ENCODE assay signal across 22 mouse cellular contexts in genomic region chr6:143404521-143404920, GRCm38 (mm10).
A peak's percentile ranks its signal among the peaks of the same experiment; 100 is the strongest.
DNase-seq lines count a peak whose midpoint lies in the region; ATAC-seq and TF ChIP-seq lines count a peak whose summit lies in the region.
"Had no signal": no experiment of that assay in that cellular context is flagged by ENCODE, and none has a peak within 500 bp of the region (broad histone marks: within the 10 kb centered on the region; RNA-seq: fewer than 3 reads in every experiment).

No protein-coding gene starts in this region.

- no peaks in the 10 kb centered on the region for H3K9me3 ChIP-seq in forebrain, postnatal 0 days (ENCODE audit: low read length)
- no peaks in the 10 kb centered on the region; the same call in 1 of the 2 replicates for H3K9me3 ChIP-seq in forebrain, embryonic 13.5 days (replicated peaks)
- H3K9me3 ChIP-seq in hindbrain, postnatal 0 days (ENCODE audit: low read length): no peaks in the 10 kb centered on the region
- no peaks in the 10 kb centered on the region for H3K9me3 ChIP-seq in hindbrain, embryonic 11.5 days (ENCODE audit: control insufficient read depth, low read length)
- H3K9me3 ChIP-seq: embryonic facial prominence, embryonic 12.5 days; hindbrain, embryonic 10.5 days; intestine, embryonic 15.5 days had no signal

- H3K4me1 ChIP-seq in forebrain, postnatal 0 days (ENCODE audit: insufficient read depth): no peaks in the 10 kb centered on the region
- H3K4me1 ChIP-seq in forebrain, embryonic 13.5 days: peaks cover 20% of the 10 kb centered on the region
- no peaks in the 10 kb centered on the region for H3K4me1 ChIP-seq in hindbrain, postnatal 0 days (ENCODE audit: insufficient read depth, low read length)
- H3K4me1 ChIP-seq in hindbrain, embryonic 11.5 days (replicated peaks; ENCODE audit: control insufficient read depth, insufficient read depth, low read length): no peaks in the 10 kb centered on the region
- H3K4me1 ChIP-seq: embryonic facial prominence, embryonic 12.5 days; intestine, embryonic 15.5 days had no signal

- H3K27me3 ChIP-seq in forebrain, postnatal 0 days (ENCODE audit: insufficient read depth, low read length): peaks cover 3% of the 10 kb centered on the region; the same call in 1 of the 2 replicates
- H3K27me3 ChIP-seq in forebrain, embryonic 13.5 days: no peaks in the 10 kb centered on the region; the same call in 1 of the 2 replicates
- no peaks in the 10 kb centered on the region for H3K27me3 ChIP-seq in hindbrain, postnatal 0 days (ENCODE audit: insufficient read depth, low read length)
- H3K27me3 ChIP-seq in hindbrain, embryonic 11.5 days (ENCODE audit: control insufficient read depth, insufficient read depth, low read length): no peaks in the 10 kb centered on the region
- H3K27me3 ChIP-seq: embryonic facial prominence, embryonic 12.5 days; intestine, embryonic 15.5 days had no signal

- H3K4me2 ChIP-seq in forebrain, postnatal 0 days (ENCODE audit: low read depth): no peak overlapping the region
- H3K4me2 ChIP-seq in forebrain, embryonic 13.5 days: no peak overlapping the region
- H3K4me2 ChIP-seq in hindbrain, postnatal 0 days (ENCODE audit: low read depth, low read length): no peak overlapping the region
- no peak overlapping the region for H3K4me2 ChIP-seq in hindbrain, embryonic 11.5 days (replicated peaks; ENCODE audit: low read depth, low read length)
- H3K4me2 ChIP-seq: embryonic facial prominence, embryonic 12.5 days; heart, embryonic 11.5 days; intestine, embryonic 15.5 days had no signal

- TF ChIP-seq POLR2A in brain, embryonic 14.5 days (IDR thresholded peaks at IDR 0.05; ENCODE audit: borderline replicate concordance, extremely low read depth, insufficient read depth, insufficient read length, poor library complexity, severe bottlenecking): no peak

- WGBS in forebrain, postnatal 0 days: 67% methylated on average over 4 of the region's 4 CpGs
- 50% methylated on average over 4 of the region's 4 CpGs for WGBS in forebrain, embryonic 13.5 days
- 46% methylated on average over 4 of the region's 4 CpGs for WGBS in hindbrain, postnatal 0 days
- WGBS in hindbrain, embryonic 11.5 days: 82% methylated on average over 4 of the region's 4 CpGs

- peak; percentile 16; the same call in 1 of the 2 replicates for ATAC-seq in forebrain, postnatal 0 days
- ATAC-seq in forebrain, embryonic 13.5 days: no peak
- ATAC-seq in hindbrain, postnatal 0 days: peak; percentile 85
- ATAC-seq in hindbrain, embryonic 11.5 days (ENCODE audit: low FRiP score): no peak
- ATAC-seq: CD4-positive, CD25-positive, alpha-beta regulatory T cell, adult 4 months; intestine, embryonic 15.5 days had no signal

- H3K27ac ChIP-seq in forebrain, postnatal 0 days (ENCODE audit: low read depth, low read length): no peak overlapping the region
- no peak overlapping the region for H3K27ac ChIP-seq in forebrain, embryonic 13.5 days
- no peak overlapping the region for H3K27ac ChIP-seq in hindbrain, postnatal 0 days
- H3K27ac ChIP-seq in hindbrain, embryonic 11.5 days (ENCODE audit: low read depth, low read length): no peak overlapping the region
- H3K27ac ChIP-seq: embryonic facial prominence, embryonic 12.5 days; gastrocnemius, adult 2 months; hindbrain, embryonic 10.5 days; intestine, embryonic 15.5 days had no signal

- no peak overlapping the region for H3K4me3 ChIP-seq in forebrain, postnatal 0 days (ENCODE audit: low read depth, low read length)
- H3K4me3 ChIP-seq in forebrain, embryonic 13.5 days: no peak overlapping the region
- no peak overlapping the region for H3K4me3 ChIP-seq in hindbrain, postnatal 0 days (ENCODE audit: low read length)
- no peak overlapping the region for H3K4me3 ChIP-seq in hindbrain, embryonic 11.5 days (ENCODE audit: low read depth, low read length)
- H3K4me3 ChIP-seq: embryonic facial prominence, embryonic 12.5 days; gastrocnemius, adult 2 months; hindbrain, embryonic 10.5 days; intestine, embryonic 15.5 days had no signal

- no peak for TF ChIP-seq CTCF in forebrain, postnatal 0 days (IDR thresholded peaks at IDR 0.05; ENCODE audit: low read depth)
- no peak for TF ChIP-seq CTCF in hindbrain, postnatal 0 days (IDR thresholded peaks at IDR 0.05; ENCODE audit: low read depth)
- no peak for TF ChIP-seq CTCF in brain, embryonic 14.5 days (IDR thresholded peaks at IDR 0.05; ENCODE audit: borderline replicate concordance, extremely low read depth, insufficient read depth, insufficient read length)

- peak; percentile 48 to 65 for DNase-seq in cerebellum, postnatal 10 days
- no peak for DNase-seq in cerebellum, postnatal 25 days
- DNase-seq in forebrain, postnatal 0 days: no peak
- peak; percentile 76 for DNase-seq in hindbrain, postnatal 0 days (ENCODE audit: low spot score)
- DNase-seq in hindbrain, embryonic 11.5 days (ENCODE audit: low spot score): no peak
- peak; percentile 68 for DNase-seq in brain, embryonic 14.5 days (ENCODE audit: low read depth)
- DNase-seq in yolk sac, embryonic 10.5 days (ENCODE audit: low spot score): no peak
- DNase-seq: adrenal gland, adult 8-10 months; adrenal gland, postnatal 36 days; B cell, adult 2 months; cerebellum, adult 11 months; cerebellum, adult 8-10 months; gastrocnemius, adult 2 months; gastrocnemius, postnatal 25 days; kidney, adult 18-20 months had no signal

- H3K9ac ChIP-seq in forebrain, postnatal 0 days: no peak overlapping the region
- H3K9ac ChIP-seq in forebrain, embryonic 13.5 days: no peak overlapping the region
- H3K9ac ChIP-seq in hindbrain, postnatal 0 days (replicated peaks; ENCODE audit: low read length): no peak overlapping the region
- H3K9ac ChIP-seq in hindbrain, embryonic 11.5 days (ENCODE audit: low read depth, low read length): no peak overlapping the region
- H3K9ac ChIP-seq: embryonic facial prominence, embryonic 12.5 days; intestine, embryonic 15.5 days had no signal

- no peaks in the 10 kb centered on the region for H3K36me3 ChIP-seq in forebrain, postnatal 0 days (ENCODE audit: insufficient read depth)
- H3K36me3 ChIP-seq in forebrain, embryonic 13.5 days (ENCODE audit: poor library complexity, severe bottlenecking): no peaks in the 10 kb centered on the region
- no peaks in the 10 kb centered on the region for H3K36me3 ChIP-seq in hindbrain, postnatal 0 days (ENCODE audit: insufficient read depth, low read length)
- H3K36me3 ChIP-seq in hindbrain, embryonic 11.5 days (ENCODE audit: control insufficient read depth, insufficient read depth, low read length): no peaks in the 10 kb centered on the region
- H3K36me3 ChIP-seq: embryonic facial prominence, embryonic 12.5 days; G1E; hindbrain, embryonic 10.5 days; intestine, embryonic 15.5 days had no signal

Comparison
In these comparisons a context has a peak if more than half of its experiments do, and no peak if none do; other contexts are left out.
1. DNase-seq: peak in cerebellum, postnatal 10 days (2 of 2), hindbrain, postnatal 0 days (single experiment) and brain, embryonic 14.5 days (single experiment); none in cerebellum, postnatal 25 days (0 of 2), forebrain, postnatal 0 days (single experiment), hindbrain, embryonic 11.5 days (single experiment) and yolk sac, embryonic 10.5 days (single experiment).
2. ATAC-seq: peak in forebrain, postnatal 0 days (single experiment) and hindbrain, postnatal 0 days (single experiment); none in forebrain, embryonic 13.5 days (single experiment) and hindbrain, embryonic 11.5 days (single experiment).